Mouse (Mus musculus) central nervous system, embryonic 18 days (tissue): Measurements from ENCODE around the gene Vmn1r127. TPM values are rescaled to one million over a fixed set of nuclear protein-coding genes. Genes with fewer than 3 reads are reported as not detected.

Experiments
- polyA plus RNA-seq: library from polyadenylated mRNA; depleted of rRNA; stranded (reverse); fragments of >200 nt; gene quantifications from 2 replicates; pipeline ENCODE4 v1.2.3, GENCODE M21; 2012; rRNA removed

The Vmn1r127 gene
- not detected in 2 replicates for polyA plus RNA-seq

GRCm38 (mm10) chr7:21319761-21320160 lies at the start of gene Vmn1r127:
Gene Vmn1r127, minus strand, starts transcription at chr7:21319861.

GRCm38 (mm10) chr7:21361191-21361590 lies 41.5 kb upstream of the Vmn1r127 start, which contains the start of gene Vmn1r129:
Gene Vmn1r129, minus strand, starts transcription at chr7:21361291.

GRCm38 (mm10) chr7:21349073-21349472 lies 29.4 kb upstream of the Vmn1r127 start, which contains the start of gene Vmn1r128:
Gene Vmn1r128, plus strand, starts transcription at chr7:21349373.

GRCm38 (mm10) chr7:21301367-21301766 lies 18.3 kb downstream of the Vmn1r127 start, which contains the start of gene Vmn1r126:
Gene Vmn1r126, minus strand, starts transcription at chr7:21301467.

GRCm38 (mm10) chr7:21271879-21272278 lies 47.8 kb downstream of the Vmn1r127 start, which contains the start of gene Vmn1r125:
Gene Vmn1r125, plus strand, starts transcription at chr7:21272179.

Other genes starting within 250 kb of the Vmn1r127 start
- gene Vmn1r121, start 221.3 kb downstream of the Vmn1r127 start, polyA plus RNA-seq: not detected in 2 replicates
- gene Vmn1r122, start 185.7 kb downstream of the Vmn1r127 start, polyA plus RNA-seq: not detected in 2 replicates
- not detected in 2 replicates for gene Vmn1r123, start 157.7 kb downstream of the Vmn1r127 start, polyA plus RNA-seq
- gene Gm5157, start 129.4 kb downstream of the Vmn1r127 start, polyA plus RNA-seq: not detected in 2 replicates
- gene Vmn1r124, start 59.2 kb downstream of the Vmn1r127 start, polyA plus RNA-seq: not detected in 2 replicates
- gene Vmn1r125, start 47.7 kb downstream of the Vmn1r127 start, polyA plus RNA-seq: not detected in 2 replicates
- gene Vmn1r126, start 18.4 kb downstream of the Vmn1r127 start, polyA plus RNA-seq: not detected in 2 replicates
- gene Vmn1r128, start 29.5 kb upstream of the Vmn1r127 start, polyA plus RNA-seq: not detected in 2 replicates
- not detected in 2 replicates for gene Vmn1r129, start 41.4 kb upstream of the Vmn1r127 start, polyA plus RNA-seq
- gene Gm6882, start 112.9 kb upstream of the Vmn1r127 start, polyA plus RNA-seq: not detected in 2 replicates
- not detected in 2 replicates for gene Vmn1r130, start 191.9 kb upstream of the Vmn1r127 start, polyA plus RNA-seq
- not detected in 2 replicates for gene Vmn1r131, start 226.2 kb upstream of the Vmn1r127 start, polyA plus RNA-seq